Mouse (Mus musculus): ENCODE data around the gene Osmr.

GRCm38 (mm10) chr15:6871621-6872359 is 3.0 kb downstream of the Osmr start:
- no peak for TF ChIP-seq CTCF (IDR thresholded peaks at IDR 0.05; ENCODE audit: control insufficient read depth, insufficient read depth, low read length)
- no peak for TF ChIP-seq POLR2A (IDR thresholded peaks at IDR 0.05; ENCODE audit: borderline replicate concordance, control insufficient read depth, low read depth, low read length)

All from bone marrow, adult 2 months (tissue).